Mouse (Mus musculus) left cerebral cortex, postnatal 36 days (tissue): ENCODE measurements around the gene Krtap10-4. TPM values are rescaled to one million over a fixed set of nuclear protein-coding genes. Genes with fewer than 3 reads are reported as not detected.
"Not testable (repeated sequence)": the region's sequence is repeated elsewhere in the genome, so short reads cannot be mapped to it uniquely, and the experiment has no call there.

ENCODE experiments used
- DNase-seq, 2 experiments: peaks; one replicate each; pipeline ENCODE4 v3.0.0; 2021 to 2022; ENCODE audit warnings: low spot score in 2 of 2, mixed read lengths in 1 of 2
- intact Hi-C: fragments of 180-260 bp; cut with DNase I; formaldehyde crosslinking; loops from one replicate; pipeline ENCODE4 v1.15.1; 2025
- total RNA-seq, 2 experiments: library from RNA; stranded (reverse); gene quantifications; 2 replicates each; pipeline ENCODE4 v1.2.3; 2021

Krtap10-4 gene
- not detected for total RNA-seq

DNA sequence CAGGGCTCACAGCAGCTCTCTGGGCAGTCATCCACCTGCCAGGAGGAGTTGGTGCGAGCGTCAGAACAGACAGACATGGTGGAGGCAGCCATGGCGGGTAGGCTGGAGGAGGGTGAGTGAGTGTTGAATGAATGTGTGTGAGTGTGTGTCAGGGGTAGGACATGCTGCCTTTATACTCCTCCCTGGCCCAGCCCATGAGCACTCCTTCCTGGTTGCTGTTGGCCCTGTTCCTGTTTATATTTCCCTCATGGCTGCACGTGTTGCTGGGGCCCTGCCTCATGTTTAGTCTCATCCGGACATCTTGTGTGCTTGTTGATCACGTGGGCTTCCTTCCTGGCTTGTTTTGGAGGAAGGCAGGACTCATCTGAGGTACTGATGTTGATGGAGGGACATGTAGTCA is at the start of gene Krtap10-4:
Gene Krtap10-4, minus strand, starts transcription at position 145 of the 400 bp plus-strand sequence.
- DNase-seq: no peak
- intact Hi-C loops: no loop called here

DNA sequence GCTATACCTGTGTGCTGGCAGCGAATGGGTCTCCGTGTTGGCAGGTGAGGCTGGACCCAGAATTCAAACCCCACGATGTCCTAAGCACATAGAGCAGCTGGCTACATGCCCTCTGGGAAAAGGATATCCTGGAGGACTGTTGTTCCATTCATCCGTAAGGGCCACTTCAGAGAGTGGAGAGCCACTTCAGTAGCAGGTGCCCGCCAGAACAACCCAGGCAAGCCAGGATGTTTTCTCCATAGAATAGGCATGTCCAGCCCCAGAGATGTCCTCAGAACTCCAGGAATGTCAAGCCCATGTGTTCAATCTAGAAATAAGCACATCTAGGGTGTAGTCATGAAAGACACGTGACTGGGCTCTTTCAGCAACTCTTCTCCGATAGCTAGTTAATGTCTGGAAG is 42.8 kb upstream of the Krtap10-4 start:
- intact Hi-C loops: no loop called here
- no peak for DNase-seq

DNA sequence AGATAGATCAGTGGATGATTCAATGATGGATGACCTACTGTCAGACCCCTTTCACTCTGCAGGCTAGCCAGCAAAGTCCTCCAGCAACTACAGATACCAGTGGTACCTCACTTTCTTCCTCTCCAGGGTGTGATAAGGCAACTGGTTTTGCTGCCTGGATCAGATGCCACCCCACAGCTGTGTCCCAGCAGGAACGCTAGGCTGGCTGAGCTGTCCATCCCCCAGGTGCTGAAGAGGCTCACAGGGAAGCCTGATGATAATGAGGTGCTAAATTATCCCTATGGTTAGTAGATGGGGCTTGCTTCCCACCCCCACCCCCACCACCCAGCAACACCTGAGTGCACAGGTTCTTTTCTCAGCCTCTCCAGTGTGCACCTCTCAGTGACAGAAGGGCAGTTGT is 40.7 kb upstream of the Krtap10-4 start:
- intact Hi-C loops: no loop called here
- DNase-seq: no peak

DNA sequence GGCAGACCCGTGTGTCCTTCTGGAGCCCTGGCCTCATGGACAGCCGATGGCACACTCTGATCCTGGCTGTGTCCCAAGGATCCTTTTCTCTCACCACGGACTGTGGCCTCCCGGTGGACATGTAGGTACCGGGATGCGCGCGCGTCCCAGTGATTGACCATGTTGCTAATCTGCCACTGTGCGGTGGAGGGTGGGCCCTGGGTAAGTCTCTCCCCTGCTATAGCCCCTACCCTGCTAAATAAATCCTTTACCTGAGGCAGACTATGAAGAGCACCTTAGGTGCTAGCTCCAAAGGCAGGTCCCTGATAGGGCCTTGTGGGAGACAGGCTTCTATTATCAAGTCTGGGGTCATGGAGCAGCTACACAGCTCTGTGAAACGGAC is 37.9 kb upstream of the Krtap10-4 start:
- no peak for DNase-seq
- intact Hi-C loops: no loop called here

DNA sequence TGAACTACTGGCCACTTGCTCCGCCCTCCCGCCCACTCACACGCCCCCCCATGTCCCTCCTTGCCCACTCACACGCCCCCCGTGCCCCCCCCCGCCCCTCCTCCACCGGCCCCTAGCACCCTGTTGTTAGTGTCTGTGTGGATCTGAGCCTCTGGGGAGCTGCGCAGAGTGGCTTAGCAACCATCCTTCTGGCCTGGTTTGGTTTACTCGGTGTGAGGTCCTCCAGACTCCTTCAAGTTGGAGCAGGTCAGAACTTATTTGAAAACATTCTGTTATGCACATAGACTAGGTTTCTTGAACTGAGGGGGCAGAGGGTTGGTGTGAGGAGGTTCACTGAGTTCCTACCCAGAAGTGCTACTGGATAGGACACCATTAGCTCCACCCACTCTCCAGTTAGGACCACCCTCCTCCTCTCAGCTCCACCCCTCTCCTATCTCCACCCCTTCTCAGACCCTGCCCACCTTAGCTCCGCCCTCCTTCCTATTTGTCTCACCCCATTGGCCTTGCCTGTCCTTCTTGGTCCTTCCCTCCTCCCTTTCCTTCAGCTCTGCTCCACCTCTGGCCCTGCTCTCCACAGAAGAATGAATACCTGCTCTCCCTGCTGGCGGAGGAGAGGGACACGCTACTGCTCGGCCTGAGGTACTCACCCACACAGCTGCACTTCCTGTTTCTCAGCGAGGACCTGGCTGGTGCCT is 37.3 kb upstream of the Krtap10-4 start:
- no peak for DNase-seq
- intact Hi-C loops: no loop called here

DNA sequence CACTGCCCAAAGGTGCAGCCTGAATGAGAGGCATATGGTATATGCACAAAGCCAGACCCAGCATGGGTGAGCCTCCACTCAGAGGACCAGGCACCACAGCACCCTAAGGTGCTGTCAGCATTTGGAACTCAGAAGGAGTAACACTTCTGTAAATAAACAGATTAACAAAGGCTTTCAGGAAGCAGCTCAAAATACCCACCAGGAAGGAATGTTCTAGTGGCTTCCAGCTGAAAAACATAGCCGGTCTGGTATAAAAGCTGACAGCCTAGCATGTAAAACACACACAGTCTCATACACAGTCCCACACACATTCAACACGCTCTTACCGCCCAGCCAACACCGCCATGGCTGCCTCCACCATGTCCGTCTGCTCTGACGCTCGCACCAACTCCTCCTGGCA is 34.8 kb upstream of the Krtap10-4 start, which contains the start of gene Gm3285:
Gene Gm3285, plus strand, starts transcription at position 301 of the 400 bp plus-strand sequence.
- intact Hi-C loops: no loop called here
- DNase-seq: no peak

DNA sequence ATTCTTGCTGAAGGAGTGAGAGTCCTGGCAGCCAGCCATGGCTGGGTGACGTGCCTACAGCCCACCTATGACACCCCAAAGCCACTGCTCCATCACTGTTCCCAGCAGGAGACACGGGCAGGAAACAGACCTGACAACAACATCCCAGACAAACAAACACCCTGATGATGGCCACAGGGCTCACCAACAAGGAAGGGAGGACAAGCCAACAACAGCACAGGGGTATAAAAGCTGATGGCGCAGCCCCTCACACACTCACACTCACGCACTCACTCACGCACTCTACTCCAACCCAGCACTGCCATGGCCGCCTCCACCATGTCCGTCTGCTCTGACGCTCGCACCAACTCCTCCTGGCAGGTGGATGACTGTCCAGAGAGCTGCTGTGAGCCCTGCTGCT is 25.7 kb upstream of the Krtap10-4 start, which contains the start of gene Gm10318:
Gene Gm10318, plus strand, starts transcription at position 301 of the 400 bp plus-strand sequence.
- intact Hi-C loops: no loop called here

DNA sequence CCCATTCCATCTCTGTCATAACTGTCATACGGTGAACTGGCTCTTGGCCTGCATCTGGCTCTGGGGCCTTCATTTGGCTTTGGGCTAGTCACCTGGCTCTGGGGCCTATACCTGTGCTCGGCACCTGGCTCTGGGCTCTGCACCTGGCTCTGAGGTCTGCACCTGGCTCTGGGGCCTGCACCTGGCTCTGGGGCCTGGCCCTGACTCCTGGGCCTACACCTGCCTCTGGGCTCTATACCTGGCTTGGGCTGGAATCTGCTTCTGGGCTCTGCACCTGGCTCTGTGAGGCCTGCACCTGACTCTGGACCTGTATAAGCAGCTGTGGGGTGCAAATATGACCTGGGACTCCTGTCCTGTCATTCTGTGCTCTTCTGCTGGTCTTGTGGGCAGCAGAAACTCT is 20.6 kb upstream of the Krtap10-4 start:
- intact Hi-C loops: no loop called here
- no peak for DNase-seq

More for the DNA sequence above, 25.7 kb upstream of the Krtap10-4 start, which contains the start of gene Gm10318:
- DNase-seq: no peak

DNA sequence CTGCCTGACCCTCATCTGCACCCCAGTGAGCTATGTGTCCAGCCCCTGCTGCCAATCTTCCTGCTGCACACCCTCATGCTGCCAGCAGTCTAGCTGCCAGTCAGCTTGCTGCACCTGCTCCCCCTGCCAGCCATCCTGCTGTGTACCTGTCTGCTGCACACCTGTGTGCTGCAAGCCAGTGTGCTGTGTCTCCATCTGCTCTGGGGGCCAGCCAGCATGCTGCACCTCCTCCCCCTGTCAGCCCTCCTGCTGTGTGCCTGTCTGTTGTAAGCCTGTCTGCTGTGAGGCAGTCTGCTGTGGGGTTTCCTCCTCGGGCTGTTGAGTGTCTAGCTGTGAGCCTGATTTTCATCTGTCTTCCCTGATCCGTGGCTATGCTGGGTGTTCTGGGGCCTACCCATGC is 20.1 kb upstream of the Krtap10-4 start:
- no peak for DNase-seq
- intact Hi-C loops: no loop called here

DNA sequence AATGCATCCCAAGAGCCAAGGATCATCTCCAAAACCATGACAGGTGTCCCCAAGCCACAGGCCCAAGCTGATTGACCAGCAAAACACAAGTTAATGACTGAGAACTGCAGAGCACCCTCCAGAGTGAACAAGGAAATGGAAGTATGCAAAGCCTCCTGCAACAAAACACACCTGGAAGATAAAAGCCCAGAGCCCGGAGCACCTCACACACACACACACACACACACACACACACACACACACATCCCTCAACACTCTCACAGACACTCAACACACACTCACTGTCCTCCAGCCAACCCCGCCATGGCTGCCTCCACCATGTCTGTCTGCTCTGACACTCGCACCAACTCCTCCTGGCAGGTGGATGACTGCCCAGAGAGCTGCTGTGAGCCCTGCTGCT is 19.6 kb upstream of the Krtap10-4 start, which contains the start of gene Gm36176:
Gene Gm36176, plus strand, starts transcription at position 301 of the 400 bp plus-strand sequence.
- no peak for DNase-seq
- intact Hi-C loops: no loop called here

DNA sequence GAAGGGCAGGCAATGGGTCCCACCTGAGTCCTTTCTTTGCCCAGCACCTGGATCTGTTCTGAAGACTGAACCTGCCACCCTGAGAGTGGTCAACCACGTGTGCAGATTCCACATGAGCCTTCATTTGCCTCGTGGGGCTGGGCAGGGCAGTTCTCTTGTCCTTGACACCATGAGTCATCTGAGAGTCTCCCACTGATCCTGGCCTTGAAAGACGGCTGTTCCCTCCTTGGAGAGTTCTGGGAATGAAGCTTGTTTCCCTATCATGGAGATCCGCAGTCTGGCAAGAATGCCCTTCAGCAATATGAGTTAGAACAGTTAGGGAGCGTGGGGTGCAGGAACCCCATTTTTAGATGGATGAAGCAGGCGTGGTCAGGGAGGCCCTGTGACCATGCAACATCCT is 12.1 kb upstream of the Krtap10-4 start:
- intact Hi-C loops: no loop called here

DNA sequence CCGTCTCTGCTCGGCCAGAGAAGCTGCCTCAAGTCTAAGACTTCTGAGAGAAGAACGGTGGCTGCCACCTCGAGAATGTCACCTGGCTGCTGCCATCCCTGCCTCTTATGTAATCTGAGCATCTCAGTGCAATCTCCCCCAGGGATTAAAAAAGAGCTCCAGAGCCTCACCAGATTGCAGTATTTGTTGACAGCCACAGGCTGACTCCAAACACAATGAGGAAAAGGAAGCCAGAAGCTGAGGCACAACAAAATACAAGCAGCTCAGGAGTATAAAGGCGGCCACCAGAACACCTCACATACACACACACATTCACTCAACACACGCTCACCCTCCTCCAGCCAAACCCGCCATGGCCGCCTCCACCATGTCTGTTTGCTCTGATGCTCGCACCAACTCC is 8.8 kb upstream of the Krtap10-4 start, which contains the start of gene Krtap10-10:
Gene Krtap10-10, plus strand, starts transcription at position 301 of the 400 bp plus-strand sequence.
- DNase-seq: peak in 1 of 2 experiments; percentile 15
- intact Hi-C loops: no loop called here

More for the DNA sequence above, 12.1 kb upstream of the Krtap10-4 start:
- DNase-seq: no peak

DNA sequence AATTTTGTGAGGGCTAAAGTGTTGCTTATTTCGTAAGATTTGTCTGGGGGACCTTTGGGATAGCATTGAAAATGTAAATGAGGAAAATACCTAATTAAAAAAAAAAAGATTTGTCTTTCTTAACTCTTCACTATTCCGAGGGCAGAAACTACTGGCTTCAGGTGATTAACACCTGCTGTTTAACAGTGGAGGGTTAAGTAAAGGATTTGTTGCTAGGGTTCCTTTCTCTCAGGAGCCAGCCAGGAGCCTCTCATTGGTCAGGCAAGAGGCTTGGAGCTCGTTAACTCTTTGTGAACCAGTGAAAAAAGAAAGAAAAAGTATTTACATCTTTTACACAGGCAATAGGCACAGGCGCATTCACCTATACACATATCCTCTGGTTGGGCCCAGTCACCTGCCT is 7.7 kb downstream of the Krtap10-4 start:
- DNase-seq: no peak
- intact Hi-C loops: no loop called here

DNA sequence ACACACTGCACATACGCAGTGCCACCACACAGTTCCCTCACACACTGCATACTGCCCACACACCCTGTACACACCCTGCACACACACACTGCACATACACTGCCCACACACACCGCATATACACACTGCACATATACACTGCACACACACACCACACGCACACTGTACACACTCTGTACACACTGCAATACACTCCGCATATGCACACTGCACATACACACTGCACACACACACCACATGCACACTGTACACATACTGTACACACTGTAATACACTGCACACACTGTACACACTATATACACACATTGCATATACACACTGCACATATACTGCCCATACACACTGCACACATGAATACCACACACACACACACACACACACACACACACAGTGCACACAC is 8.4 kb downstream of the Krtap10-4 start:
- DNase-seq: no peak
- intact Hi-C loops: no loop called here

DNA sequence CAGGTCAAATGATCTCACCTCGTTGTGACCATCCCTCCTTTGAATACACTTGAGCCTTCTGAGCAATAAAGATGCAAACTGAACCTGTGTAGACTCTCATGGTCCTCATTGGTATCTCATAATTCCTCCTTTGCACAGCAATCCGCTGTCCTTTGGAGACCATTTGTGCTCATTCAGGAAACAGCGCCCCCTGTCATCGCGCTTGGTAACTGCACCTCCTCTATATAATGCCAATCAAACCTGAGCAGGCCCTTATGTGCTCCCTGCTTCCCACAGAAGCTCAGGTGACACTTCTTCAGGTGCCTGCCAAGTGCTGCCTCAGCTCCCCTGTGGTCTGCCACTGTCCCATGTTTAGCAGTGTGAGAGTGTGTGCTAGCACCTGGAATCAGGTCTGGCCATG is 11.4 kb downstream of the Krtap10-4 start:
- no peak for DNase-seq
- intact Hi-C loops: no loop called here

DNA sequence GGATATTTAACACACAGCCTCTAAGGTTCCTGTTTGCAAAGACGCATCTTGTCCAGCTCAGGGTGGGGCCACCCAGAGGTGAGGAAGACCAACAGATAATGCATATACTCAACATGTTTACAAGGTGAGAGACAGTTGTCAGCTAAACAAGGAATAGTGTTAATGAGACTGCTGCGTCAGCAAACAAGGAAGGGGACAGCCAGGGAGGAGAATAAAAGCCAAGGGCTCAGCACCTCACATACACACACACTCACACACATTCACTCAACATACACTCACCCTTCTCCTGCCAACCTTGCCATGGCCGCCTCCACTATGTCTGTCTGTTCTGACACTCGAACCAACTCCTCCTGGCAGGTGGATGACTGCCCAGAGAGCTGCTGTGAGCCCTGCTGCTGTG is 12.5 kb downstream of the Krtap10-4 start, which contains the start of gene Gm2696:
Gene Gm2696, plus strand, starts transcription at position 301 of the 400 bp plus-strand sequence.
- intact Hi-C loops: no loop called here
- DNase-seq: no peak

DNA sequence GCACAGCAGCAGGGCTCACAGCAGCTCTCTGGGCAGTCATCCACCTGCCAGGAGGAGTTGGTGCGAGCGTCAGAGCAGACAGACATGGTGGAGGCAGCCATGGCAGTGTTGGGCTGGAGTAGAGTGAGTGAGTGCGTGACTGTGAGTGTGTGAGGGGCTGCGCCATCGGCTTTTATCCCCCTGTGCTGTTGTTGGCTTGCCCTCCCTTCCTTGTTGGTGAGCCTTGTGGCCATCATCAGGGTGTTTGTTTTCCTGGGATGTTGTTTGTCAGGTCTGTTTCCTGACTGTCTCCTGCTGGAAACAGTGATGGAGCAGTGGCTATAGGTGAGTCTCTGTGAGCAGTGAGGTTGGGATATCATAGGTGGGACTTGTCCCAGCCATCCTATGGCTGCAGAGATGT is 15.2 kb downstream of the Krtap10-4 start, which contains the start of gene Gm9507:
Gene Gm9507, minus strand, starts transcription at position 101 of the 400 bp plus-strand sequence.
- DNase-seq: no peak
- intact Hi-C loops: no loop called here

DNA sequence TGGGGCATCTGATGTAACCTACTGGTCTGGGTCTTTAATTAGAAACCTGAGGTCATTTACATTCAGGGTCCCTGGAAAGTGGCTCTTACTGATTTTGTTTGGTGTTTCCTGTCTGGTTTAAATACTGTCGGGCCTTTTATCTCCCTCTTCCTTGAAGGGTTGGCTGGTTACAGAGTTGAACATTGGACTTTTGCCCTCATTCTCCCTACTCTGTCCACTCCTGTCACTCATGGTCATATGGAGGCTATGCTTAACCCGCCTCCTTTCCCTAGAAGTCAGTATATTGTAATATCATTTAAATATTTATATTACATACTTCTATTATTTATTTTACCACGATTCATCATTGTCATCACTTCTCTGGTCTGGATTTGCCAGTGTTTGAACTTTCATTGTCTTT is 22.8 kb downstream of the Krtap10-4 start:
- no peak for DNase-seq
- intact Hi-C loops: no loop called here

DNA sequence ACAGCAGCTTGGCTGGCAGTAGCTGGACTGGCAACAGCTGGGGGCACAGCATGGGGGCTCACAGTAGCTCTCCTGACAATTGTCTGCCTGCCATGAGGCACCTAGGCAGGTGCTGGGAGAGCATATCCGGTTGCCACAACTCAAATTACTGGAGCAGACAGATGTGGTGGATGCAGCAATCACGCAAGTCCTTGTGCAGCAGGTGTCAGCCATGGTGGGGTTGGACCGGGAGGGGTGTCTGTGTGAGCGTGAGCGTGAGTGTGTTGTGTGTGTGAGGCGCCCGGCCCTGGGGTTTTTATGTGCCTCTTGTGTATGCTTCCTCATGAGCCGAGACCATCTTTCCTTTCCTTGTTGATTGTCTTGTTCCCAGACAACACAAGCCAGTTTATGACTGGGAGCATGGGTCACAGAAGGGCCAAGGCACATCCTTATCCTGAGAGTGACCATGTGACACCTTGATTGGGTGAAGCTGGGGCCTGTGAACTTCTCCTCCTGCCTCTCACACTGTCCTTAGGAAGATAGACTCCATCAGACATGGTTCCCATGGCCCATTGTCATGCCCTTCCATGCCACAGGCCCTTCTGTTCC is 27.9 kb downstream of the Krtap10-4 start, which contains the start of gene Gm19668:
Gene Gm19668, minus strand, starts transcription at position 213 of the 588 bp plus-strand sequence.
- no peak for DNase-seq

DNA sequence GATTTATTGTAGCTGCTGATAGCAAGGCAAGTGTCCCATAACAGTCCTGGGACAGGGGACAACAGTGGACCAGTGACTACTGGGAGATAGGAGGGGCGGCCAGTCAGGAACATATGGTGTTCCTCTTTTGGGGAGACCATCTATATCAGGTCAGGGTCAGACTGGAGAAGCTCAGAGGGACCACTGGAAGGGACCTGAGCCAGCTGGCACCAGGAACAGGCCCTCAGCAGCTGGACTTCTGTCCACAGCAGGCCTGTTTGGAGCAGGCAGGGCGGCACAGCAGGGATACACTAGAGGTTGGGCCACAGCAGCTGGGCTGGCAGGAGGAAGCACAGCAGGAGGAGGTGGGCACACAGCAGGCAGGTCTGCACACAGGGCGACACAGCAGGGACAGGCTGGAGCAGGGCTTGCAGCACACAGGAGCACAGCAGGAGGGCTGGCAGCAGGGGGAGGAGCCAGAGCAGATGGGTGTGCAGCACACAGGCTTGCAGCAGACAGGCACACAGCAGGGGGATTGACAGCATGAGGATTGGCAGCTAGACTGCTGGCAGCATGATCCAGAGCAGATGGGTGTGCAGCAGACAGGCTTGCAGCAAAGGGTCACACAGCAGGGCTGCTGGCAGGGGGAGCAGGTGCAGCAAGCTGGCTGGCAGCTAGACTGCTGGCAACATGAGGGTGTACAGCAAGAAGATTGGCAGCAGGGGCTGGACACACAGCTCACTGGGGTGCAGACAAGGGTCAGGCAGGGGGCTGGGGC is 28.6 kb downstream of the Krtap10-4 start:
- DNase-seq, intact Hi-C loops: not testable (repeated sequence)

More for the DNA sequence above, 27.9 kb downstream of the Krtap10-4 start, which contains the start of gene Gm19668:
- intact Hi-C loops: no loop called here
